Comparison of ENCODE assay signal across 17 mouse cellular contexts in the genomic region with DNA sequence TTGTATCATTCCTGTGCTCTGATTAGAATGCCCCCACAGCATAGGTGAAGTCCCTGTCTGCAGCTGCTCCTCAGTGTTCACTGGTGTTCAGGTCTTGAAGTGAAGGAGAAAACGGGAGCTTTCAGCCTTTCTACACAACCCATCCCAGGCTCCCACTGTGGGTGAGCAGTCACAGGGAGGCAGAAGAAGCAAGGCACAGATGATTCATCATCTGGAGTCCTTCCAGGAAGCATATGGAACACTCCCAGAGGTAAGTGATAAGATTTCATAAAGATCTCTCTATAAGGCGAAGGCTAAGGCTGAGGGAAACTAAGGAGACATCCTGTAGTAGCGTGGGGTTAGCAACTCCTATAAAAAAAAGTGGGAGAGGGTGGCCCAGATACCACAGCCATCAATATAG.
DNase-seq lines count a peak whose midpoint lies in the region; ATAC-seq and TF ChIP-seq lines count a peak whose summit lies in the region.
"Had no signal": no experiment of that assay in that cellular context is flagged by ENCODE, and none has a peak within 500 bp of the region (broad histone marks: within the 10 kb centered on the region; RNA-seq: fewer than 3 reads in every experiment).

No protein-coding gene starts in this region.

- H3K4me1 ChIP-seq in forebrain, postnatal 0 days (ENCODE audit: insufficient read depth), result no peaks in the 10 kb centered on the region
- H3K4me1 ChIP-seq: heart, embryonic 13.5 days; hindbrain, embryonic 13.5 days had no signal

- H3K4me2 ChIP-seq in forebrain, postnatal 0 days (ENCODE audit: low read depth), result no peak overlapping the region
- H3K4me2 ChIP-seq: heart, embryonic 13.5 days; hindbrain, embryonic 13.5 days; midbrain, embryonic 11.5 days had no signal

- H3K9ac ChIP-seq in forebrain, postnatal 0 days, result no peak overlapping the region
- H3K9ac ChIP-seq: heart, embryonic 13.5 days; hindbrain, embryonic 13.5 days had no signal

- no peak overlapping the region for H3K4me3 ChIP-seq in forebrain, postnatal 0 days (ENCODE audit: low read depth, low read length)
- H3K4me3 ChIP-seq: gastrocnemius, adult 2 months; heart, embryonic 13.5 days; hindbrain, embryonic 13.5 days had no signal

- no peaks in the 10 kb centered on the region for H3K27me3 ChIP-seq in forebrain, postnatal 0 days (ENCODE audit: insufficient read depth, low read length)
- H3K27me3 ChIP-seq: heart, embryonic 13.5 days had no signal

- peak; percentile 7 to 69 for DNase-seq in frontal cortex, adult 2 months (ENCODE audit: extremely low spot score in 1 of 2, low spot score in 1 of 2)
- DNase-seq in frontal cortex, postnatal 25 days (ENCODE audit: low spot score in 2 of 2), result no peak
- DNase-seq in 3T3-L1 (ENCODE audit: low read depth, low spot score), result peak; percentile 61
- peak; percentile 79 for DNase-seq in brain, adult 2 months (ENCODE audit: low read depth, low spot score)
- DNase-seq in left cerebral cortex, postnatal 14 days (ENCODE audit: low spot score in 2 of 2), result peak; percentile 8 to 26
- no peak for DNase-seq in adrenal gland, adult 8-10 months
- no peak for DNase-seq in forebrain, postnatal 0 days
- DNase-seq: adrenal gland, postnatal 10 days; gastrocnemius, adult 2 months; kidney, adult 9 months; kidney, postnatal 25 days; liver had no signal

- WGBS in forebrain, postnatal 0 days, result 86% methylated on average over 3 of the region's 3 CpGs

- ATAC-seq in forebrain, postnatal 0 days, result no peak
- ATAC-seq: inflammation-experienced regulatory T-cells, adult 6 months; lung, postnatal 0 days had no signal

- H3K27ac ChIP-seq in forebrain, postnatal 0 days (ENCODE audit: low read depth, low read length), result no peak overlapping the region
- H3K27ac ChIP-seq: gastrocnemius, adult 2 months; heart, embryonic 13.5 days; hindbrain, embryonic 13.5 days had no signal

- no peak for TF ChIP-seq CTCF in forebrain, postnatal 0 days (IDR thresholded peaks at IDR 0.05; ENCODE audit: low read depth)

- no peaks in the 10 kb centered on the region for H3K9me3 ChIP-seq in forebrain, postnatal 0 days (ENCODE audit: low read length)
- H3K9me3 ChIP-seq: heart, embryonic 13.5 days; hindbrain, embryonic 13.5 days had no signal

- intact Hi-C loops in left cerebral cortex, postnatal 14 days (cut with DNase I), result loop anchor here (1.0 kb wide), 1 partner anchor 58 kb away; no protein-coding TSS in a partner anchor

- no peaks in the 10 kb centered on the region for H3K36me3 ChIP-seq in forebrain, postnatal 0 days (ENCODE audit: insufficient read depth)
- H3K36me3 ChIP-seq: heart, embryonic 13.5 days; hindbrain, embryonic 13.5 days had no signal

Comparison
In these comparisons a context has a peak if more than half of its experiments do, and no peak if none do; other contexts are left out.
1. DNase-seq: peak in frontal cortex, adult 2 months (2 of 2), 3T3-L1 (single experiment), brain, adult 2 months (single experiment) and left cerebral cortex, postnatal 14 days (2 of 2); none in frontal cortex, postnatal 25 days (0 of 2), adrenal gland, adult 8-10 months (single experiment) and forebrain, postnatal 0 days (single experiment).